Mouse (Mus musculus) limb, embryonic 15.5 days (tissue): ENCODE data around the gene Srxn1. TPM values are rescaled to one million over a fixed set of nuclear protein-coding genes. Genes with fewer than 3 reads are reported as not detected.

Source experiments
- ATAC-seq: fragments of 200-750 bp; cut with Nextera tagmentation; 2 replicates; pipeline ENCODE4 v1.8.0; 2017; ENCODE audit warnings: low read depth, moderate TSS enrichment; ENCODE audit not compliant: insufficient number of reproducible peaks, low FRiP score, low TSS enrichment
- H3K27ac ChIP-seq: fragments of 300-500 bp; sonication (generic); 2 replicates; pipeline ENCODE4 v1.5.1; 2015; ENCODE audit warnings: moderate library complexity, mild to moderate bottlenecking, inconsistent platforms
- H3K27me3 ChIP-seq: fragments of 300-500 bp; sonication (generic); 2 replicates; pipeline ENCODE4 v1.6.1; 2015; ENCODE audit warnings: inconsistent platforms
- H3K36me3 ChIP-seq: fragments of 300-500 bp; sonication (generic); 2 replicates; pipeline ENCODE4 v1.6.1; 2015; ENCODE audit warnings: inconsistent platforms
- H3K4me1 ChIP-seq: fragments of 300-500 bp; sonication (generic); 2 replicates; pipeline ENCODE4 v1.6.1; 2015; ENCODE audit warnings: inconsistent platforms
- H3K4me2 ChIP-seq: fragments of 300-500 bp; sonication (generic); 2 replicates; pipeline ENCODE4 v1.6.1; 2015; ENCODE audit warnings: mild to moderate bottlenecking, inconsistent platforms
- H3K4me3 ChIP-seq: fragments of 300-500 bp; sonication (generic); 2 replicates; pipeline ENCODE4 v1.5.1; 2015; ENCODE audit warnings: mild to moderate bottlenecking, inconsistent platforms
- H3K9ac ChIP-seq: fragments of 300-500 bp; sonication (generic); 2 replicates; pipeline ENCODE4 v1.6.1; 2015; ENCODE audit warnings: inconsistent platforms
- H3K9me3 ChIP-seq: fragments of 300-500 bp; sonication (generic); 2 replicates; pipeline ENCODE4 v1.6.1; 2016; ENCODE audit warnings: inconsistent platforms
- WGBS: fragments of 180-500 bp; shearing (Covaris S2); methylation state at CpG from one replicate; pipeline ENCODE4 v1.1.7; 2015; 5-methylcytosine and 5-hydroxymethylcytosine counted together
- polyA plus RNA-seq: library from polyadenylated mRNA; unstranded; fragments of >200 nt; fragmentation: Nextera tagmentation; extraction: Ambion mirVana; gene quantifications from 2 replicates; pipeline ENCODE4 v1.2.1, GENCODE M21; 2015

The Srxn1 gene
- polyA plus RNA-seq, 1 experiment from 2014 or later: 11.3 TPM

DNA sequence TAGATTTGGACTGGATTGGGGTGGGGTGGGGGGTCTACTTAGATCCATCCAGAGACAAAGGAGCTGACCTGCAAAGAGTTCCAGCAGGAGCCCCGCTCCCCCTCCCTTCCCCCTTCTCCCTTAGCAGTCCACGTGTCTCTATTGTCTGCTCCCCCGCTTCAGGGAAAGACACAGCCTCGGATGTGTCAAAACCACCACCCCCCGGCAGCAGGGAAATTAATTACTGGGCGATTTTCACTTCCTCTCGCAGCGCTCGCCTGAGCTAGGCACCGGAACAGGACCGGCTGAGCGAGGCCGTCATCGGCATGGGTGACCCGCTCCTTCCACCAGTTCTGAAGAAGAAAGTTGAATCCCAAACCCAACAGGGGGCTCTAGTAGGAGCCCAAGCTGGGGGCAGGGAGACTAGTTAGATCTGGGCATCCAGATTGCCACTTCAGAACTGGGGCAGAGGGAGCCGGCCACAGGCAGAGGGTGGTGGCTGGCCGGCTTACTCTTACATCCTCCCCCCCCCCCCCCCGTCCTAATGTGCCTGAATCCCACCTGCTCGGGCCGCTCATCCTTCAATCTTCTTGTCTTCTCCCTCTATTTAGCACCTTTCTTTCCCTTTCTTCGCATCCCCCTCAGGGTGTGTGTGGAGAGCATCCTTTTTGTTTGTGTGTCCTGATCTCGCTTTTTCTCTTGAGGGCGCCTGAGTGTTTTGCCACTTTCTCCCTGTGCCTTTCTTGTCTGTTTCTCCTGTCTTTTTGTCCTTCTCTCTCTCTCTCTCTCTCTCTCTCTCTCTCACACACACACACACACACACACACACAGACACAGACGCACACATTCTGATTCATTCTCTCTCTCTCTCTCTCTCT is 24.4 kb upstream of the Srxn1 start, which contains the start of gene Scrt2:
TSS of gene Scrt2 (plus strand) at position 845 of the 857 bp plus-strand sequence.
- Histone ChIP-seq H3K36me3 (no peaks in the 10 kb centered on the region), H3K4me3 (peak within 1 kb of the TSS; percentile 32), H3K4me1 (peaks cover 20% of the 10 kb centered on the region), H3K9ac (no peak within 1 kb of the TSS), H3K9me3 (no peaks in the 10 kb centered on the region), H3K4me2 (peak within 1 kb of the TSS; percentile 68), H3K27me3 (peaks cover 88% of the 10 kb centered on the region), H3K27ac (no peak within 1 kb of the TSS)
- ATAC-seq: no peak
- 1% methylated on average over 24 of the region's 24 CpGs for WGBS

DNA sequence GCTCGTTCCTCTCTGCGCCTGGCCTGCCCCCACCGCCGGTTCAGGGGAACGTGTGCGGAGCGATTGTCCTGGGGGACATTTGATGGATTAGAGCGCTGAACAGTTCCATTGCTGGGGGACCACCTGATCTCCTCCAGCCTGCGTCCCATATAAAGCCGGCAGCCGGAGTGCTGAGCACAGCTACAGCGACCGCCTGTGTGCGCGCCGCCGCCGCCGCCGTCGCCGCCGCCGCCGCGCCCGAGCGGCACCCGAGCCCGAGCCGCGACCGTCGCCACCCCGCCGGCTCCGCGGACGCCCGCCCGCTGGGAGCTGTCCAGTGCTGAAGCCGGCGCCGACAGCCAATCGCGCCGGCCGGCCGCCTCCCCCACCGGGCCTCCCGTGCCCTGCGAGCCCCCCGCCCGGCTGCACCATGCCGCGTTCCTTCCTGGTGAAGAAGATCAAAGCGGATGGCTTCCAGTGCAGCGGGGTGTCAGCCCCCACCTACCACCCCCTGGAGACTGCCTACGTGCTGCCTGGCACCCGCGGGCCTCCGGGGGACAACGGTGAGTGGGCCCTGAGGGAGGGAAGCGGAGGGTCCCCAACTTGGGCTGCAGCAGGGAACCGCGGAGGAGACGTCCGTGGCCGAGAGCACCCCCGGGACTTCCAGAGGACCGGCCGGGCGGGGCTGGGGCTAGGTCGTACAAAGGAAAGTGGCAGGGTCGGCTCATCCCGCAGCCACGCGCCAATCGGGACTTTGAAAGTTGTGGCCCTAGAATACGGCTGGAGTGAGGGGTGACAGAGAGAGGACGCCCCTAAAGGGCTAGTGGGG is 23.5 kb upstream of the Srxn1 start:
- Histone ChIP-seq H3K4me1 (peaks cover 20% of the 10 kb centered on the region), H3K9ac (no peak overlapping the region), H3K9me3 (no peaks in the 10 kb centered on the region), H3K27ac (no peak overlapping the region), H3K27me3 (peaks cover 84% of the 10 kb centered on the region), H3K36me3 (no peaks in the 10 kb centered on the region), H3K4me3 (peak overlapping the region; percentile 32), H3K4me2 (peak overlapping the region; percentile 68)
- ATAC-seq: peak; percentile 71
- WGBS: under 1% methylated on average over 72 of the region's 81 CpGs

DNA sequence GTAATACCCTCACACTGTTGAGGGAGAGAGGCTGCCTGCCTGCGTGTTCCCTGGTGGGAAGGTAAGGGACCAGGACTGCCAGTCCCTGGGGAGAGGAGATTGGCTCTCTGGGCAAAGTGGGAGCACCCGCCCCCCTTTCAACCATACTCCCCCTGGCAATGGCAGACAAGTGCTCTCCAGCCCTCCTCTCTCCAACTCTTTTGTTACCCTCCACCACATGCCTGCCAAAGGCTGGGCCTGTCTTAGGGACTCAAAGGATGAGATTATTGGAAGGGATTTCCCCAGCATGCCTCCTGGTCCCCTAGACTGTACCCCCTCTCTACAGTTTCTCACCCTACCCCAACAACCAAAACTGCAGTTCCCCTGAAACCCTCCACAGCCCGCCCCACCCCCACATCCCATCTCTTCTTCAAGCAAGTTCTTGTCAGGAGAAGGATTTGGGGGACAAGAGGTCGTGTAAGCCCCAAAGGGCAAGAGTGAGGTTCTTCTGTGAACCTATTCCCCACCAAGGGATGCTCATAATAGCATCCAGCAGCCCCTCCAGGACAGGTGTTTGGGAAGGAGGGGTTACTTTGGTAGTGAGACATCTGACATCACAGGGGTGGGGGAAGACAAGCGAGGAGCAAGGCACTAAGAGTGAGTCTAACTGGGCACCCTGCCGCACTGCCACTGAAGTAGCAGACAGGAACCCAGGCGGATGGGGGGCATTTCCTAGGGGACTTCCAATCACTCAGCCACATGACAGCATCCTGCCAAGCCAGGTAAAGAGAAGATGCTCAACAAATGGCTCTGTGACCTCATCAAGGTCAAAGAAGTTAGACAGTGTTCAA is 22.6 kb upstream of the Srxn1 start:
- ATAC-seq: 0 out of 2 replicates have a peak, but pooled peaks have one; percentile 4
- H3K4me1 ChIP-seq: peaks cover 20% of the 10 kb centered on the region
- no peaks in the 10 kb centered on the region for H3K36me3 ChIP-seq
- no peak overlapping the region for H3K27ac ChIP-seq
- H3K4me3 ChIP-seq: no peak overlapping the region; the same call in 1 of the 2 replicates
- H3K27me3 ChIP-seq: peaks cover 81% of the 10 kb centered on the region
- H3K4me2 ChIP-seq: peak overlapping the region; percentile 68; the same call in 1 of the 2 replicates
- H3K9ac ChIP-seq: no peak overlapping the region
- H3K9me3 ChIP-seq: no peaks in the 10 kb centered on the region
- 16% methylated on average over 7 of the region's 7 CpGs for WGBS

DNA sequence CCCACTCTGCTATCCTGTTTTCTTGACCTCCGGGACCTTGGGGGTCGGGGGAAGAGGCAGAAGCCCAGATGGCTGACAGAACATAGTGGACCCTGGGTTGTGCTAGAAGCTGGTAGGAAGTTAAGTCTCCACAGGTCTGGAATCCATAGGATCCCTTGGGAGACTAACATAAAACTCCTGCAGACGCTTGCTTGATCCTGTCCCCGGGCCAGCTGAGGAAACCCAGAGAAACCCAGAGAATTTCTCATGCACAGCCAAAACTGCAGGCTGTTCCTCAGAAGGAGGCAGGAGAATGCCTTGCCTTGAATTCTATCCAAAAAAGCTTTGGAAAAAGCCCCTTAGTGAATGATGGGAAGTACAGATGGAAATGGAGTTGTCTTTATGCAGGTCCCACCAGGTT is 21.9 kb upstream of the Srxn1 start:
- H3K27me3 ChIP-seq: peaks cover 78% of the 10 kb centered on the region

DNA sequence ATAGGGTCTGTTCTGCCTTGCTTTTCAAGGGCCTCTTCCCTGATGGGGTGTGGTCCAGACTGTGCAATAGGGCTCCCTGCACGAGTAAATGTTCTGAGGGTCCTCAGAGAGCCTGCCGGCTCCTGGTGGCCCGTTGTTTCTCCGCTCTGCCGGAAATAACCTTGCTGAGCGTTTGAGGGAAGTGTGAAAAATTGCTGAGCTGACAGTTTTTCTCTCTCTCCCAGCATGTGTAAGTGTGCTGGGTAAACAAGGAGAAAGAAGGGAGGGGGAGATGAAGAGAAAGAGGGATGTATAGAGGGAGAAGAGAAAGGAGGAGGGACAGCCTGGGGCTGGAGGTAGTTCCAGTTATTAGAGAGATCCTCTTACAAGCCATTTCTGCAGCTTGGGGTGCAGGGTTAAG is 21.0 kb upstream of the Srxn1 start:
- 54% methylated on average over 6 of the region's 6 CpGs for WGBS
- Histone ChIP-seq H3K9me3 (no peaks in the 10 kb centered on the region), H3K4me1 (peaks cover 20% of the 10 kb centered on the region), H3K4me3 (no peak overlapping the region), H3K4me2 (no peak overlapping the region), H3K27me3 (peaks cover 77% of the 10 kb centered on the region), H3K9ac (no peak overlapping the region), H3K27ac (no peak overlapping the region), H3K36me3 (no peaks in the 10 kb centered on the region)
- ATAC-seq: no peak

More for the DNA sequence above, 21.9 kb upstream of the Srxn1 start:
- no peak overlapping the region for H3K27ac ChIP-seq
- ATAC-seq: no peak
- 59% methylated on average over 4 of the region's 4 CpGs for WGBS
- no peaks in the 10 kb centered on the region for H3K9me3 ChIP-seq
- no peak overlapping the region for H3K4me2 ChIP-seq
- H3K36me3 ChIP-seq: no peaks in the 10 kb centered on the region
- H3K4me3 ChIP-seq: no peak overlapping the region
- H3K4me1 ChIP-seq: peaks cover 20% of the 10 kb centered on the region
- H3K9ac ChIP-seq: no peak overlapping the region

DNA sequence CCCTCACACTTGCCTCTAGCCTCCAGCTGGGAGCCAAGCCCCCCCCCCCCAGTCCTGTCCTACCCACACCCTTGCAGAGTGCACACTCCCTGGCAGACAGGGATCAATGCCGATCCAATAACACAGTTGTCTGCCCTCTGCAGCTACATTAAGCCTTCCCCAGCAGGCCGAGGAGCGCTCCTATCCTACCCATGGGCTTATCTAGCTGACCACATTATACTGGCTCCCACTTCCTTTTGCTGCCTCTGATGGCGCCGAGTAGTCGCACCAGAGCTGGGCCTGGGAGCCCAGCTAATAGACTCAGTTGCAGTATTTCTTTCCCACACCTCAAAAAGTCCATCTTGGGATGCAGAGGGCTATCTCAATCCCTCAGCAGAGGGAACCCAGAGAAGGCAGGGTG is 19.9 kb upstream of the Srxn1 start:
- WGBS: 86% methylated on average over 6 of the region's 6 CpGs
- H3K9me3 ChIP-seq: no peaks in the 10 kb centered on the region

DNA sequence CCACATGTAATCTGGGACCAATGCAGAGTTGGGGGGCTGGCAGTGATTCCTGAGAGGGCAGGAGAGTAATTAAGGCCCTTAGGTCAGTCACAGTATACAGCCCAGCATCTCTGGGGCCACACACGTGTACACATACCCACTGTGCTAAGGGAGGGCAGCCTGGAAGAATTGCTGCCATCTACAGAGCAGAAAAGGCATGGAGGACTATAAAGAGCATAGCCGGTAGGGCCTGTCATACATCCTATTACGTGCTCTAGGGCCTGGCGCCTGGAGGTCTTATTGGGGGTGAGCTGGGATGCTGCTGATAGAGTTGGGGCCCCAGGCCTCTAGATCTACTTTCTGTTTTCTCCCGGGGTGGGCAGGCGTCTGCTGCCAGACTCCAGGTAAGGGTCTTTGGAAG is 18.9 kb upstream of the Srxn1 start:
- no peaks in the 10 kb centered on the region for H3K9me3 ChIP-seq
- peaks cover 11% of the 10 kb centered on the region for H3K4me1 ChIP-seq
- no peak for ATAC-seq
- H3K4me2 ChIP-seq: no peak overlapping the region
- peaks cover 77% of the 10 kb centered on the region for H3K27me3 ChIP-seq
- 67% methylated on average over 6 of the region's 6 CpGs for WGBS
- H3K36me3 ChIP-seq: no peaks in the 10 kb centered on the region
- no peak overlapping the region for H3K27ac ChIP-seq
- no peak overlapping the region for H3K4me3 ChIP-seq
- no peak overlapping the region for H3K9ac ChIP-seq

More for the DNA sequence above, 19.9 kb upstream of the Srxn1 start:
- Histone ChIP-seq H3K9ac (no peak overlapping the region), H3K4me3 (no peak overlapping the region), H3K27me3 (peaks cover 77% of the 10 kb centered on the region), H3K36me3 (no peaks in the 10 kb centered on the region), H3K4me2 (no peak overlapping the region), H3K27ac (no peak overlapping the region), H3K4me1 (peaks cover 19% of the 10 kb centered on the region)
- no peak for ATAC-seq

DNA sequence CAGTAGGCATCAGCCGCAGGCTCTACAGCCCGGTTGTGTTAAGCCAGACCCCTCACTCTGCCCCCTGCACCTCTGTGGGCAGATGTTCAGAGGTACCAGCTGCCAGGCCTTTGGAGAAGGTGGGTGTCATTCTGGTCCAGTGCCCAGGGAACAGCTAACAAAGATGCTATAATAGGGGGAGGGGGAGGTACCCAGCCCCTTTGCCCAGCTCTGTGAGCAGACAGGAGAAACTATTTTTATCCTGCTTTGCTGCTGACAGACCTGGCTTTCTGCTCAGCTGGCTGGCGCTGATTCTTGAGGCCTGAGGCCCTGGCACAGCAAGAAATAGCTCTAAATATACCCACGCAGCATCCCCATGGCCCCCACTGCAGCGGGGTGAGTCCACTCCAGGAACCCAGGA is 18.2 kb upstream of the Srxn1 start:
- peaks cover 77% of the 10 kb centered on the region for H3K27me3 ChIP-seq
- no peaks in the 10 kb centered on the region for H3K36me3 ChIP-seq
- ATAC-seq: no peak
- H3K4me3 ChIP-seq: no peak overlapping the region
- no peak overlapping the region for H3K9ac ChIP-seq
- no peak overlapping the region for H3K27ac ChIP-seq
- H3K4me2 ChIP-seq: no peak overlapping the region
- peaks cover 4% of the 10 kb centered on the region for H3K4me1 ChIP-seq
- H3K9me3 ChIP-seq: no peaks in the 10 kb centered on the region
- 79% methylated on average over 5 of the region's 5 CpGs for WGBS

DNA sequence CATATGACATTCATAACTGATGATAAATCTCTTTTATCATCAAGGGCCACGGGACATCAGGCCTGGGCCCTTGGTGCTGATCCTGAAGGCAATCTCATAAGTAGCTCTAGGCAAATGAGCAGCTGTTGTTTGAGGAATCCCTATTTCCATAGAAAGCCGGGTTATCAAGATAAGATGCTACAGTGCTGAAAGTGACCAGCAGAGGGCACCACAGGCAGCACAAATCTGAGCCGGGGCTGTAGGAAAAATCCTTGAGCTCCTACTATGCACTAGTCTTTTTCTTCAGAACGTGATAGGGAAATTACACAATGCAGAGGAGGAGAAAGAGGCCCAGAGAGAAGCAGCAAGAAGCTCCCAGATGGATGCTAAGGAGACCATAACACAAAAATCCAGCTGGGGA is 16.2 kb upstream of the Srxn1 start:
- no peak for ATAC-seq
- no peaks in the 10 kb centered on the region for H3K9me3 ChIP-seq
- WGBS: 10% methylated on average over 4 of the region's 4 CpGs
- no peak overlapping the region for H3K4me3 ChIP-seq
- H3K4me1 ChIP-seq: peaks cover 11% of the 10 kb centered on the region
- H3K27me3 ChIP-seq: peaks cover 77% of the 10 kb centered on the region
- no peak overlapping the region for H3K4me2 ChIP-seq
- H3K27ac ChIP-seq: no peak overlapping the region
- H3K9ac ChIP-seq: no peak overlapping the region
- no peaks in the 10 kb centered on the region for H3K36me3 ChIP-seq

DNA sequence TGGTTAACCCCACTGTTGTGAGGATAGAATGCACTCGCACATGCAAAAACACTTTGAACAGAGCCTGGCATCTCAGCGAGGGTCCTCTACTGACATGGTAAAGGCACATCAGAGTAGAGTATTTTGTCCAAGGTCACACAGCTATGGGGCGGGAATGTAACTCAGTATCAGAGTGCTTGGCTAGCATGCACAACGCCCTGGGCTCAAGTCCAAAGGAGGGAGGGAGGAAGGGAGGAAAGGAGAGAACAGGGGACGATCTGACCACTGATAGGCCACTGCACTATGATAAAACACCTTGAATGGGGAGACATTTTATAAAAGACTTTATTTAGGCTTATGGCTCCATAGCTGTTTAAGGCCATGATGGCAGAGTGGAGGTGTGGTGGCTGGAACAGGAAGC is 15.7 kb upstream of the Srxn1 start:
- 86% methylated on average over 5 of the region's 5 CpGs for WGBS
- Histone ChIP-seq H3K4me3 (no peak overlapping the region), H3K9me3 (no peaks in the 10 kb centered on the region), H3K27ac (no peak overlapping the region), H3K36me3 (no peaks in the 10 kb centered on the region), H3K9ac (no peak overlapping the region), H3K4me2 (no peak overlapping the region), H3K4me1 (peaks cover 11% of the 10 kb centered on the region), H3K27me3 (peaks cover 77% of the 10 kb centered on the region)
- ATAC-seq: no peak

DNA sequence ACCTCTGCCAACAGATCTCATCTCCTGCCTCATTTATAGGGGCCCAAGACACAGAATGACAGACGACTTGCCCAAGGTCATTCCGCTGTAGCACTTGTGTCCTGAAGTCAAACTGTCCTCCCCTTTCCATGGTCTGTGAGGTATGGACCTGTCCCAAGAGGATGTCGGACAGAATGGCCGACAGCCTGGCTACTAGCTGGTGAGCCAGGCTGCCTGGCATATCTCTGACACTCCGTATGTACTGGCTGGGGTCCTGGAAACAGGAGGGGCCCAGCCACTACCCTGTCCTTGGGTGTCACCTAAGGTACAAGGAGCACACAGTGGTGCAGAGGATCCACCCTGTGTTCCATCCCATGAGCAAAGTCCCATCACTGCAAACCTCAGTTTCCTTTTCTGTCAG is 14.8 kb upstream of the Srxn1 start:
- no peak overlapping the region for H3K4me2 ChIP-seq
- peaks cover 78% of the 10 kb centered on the region for H3K27me3 ChIP-seq
- H3K27ac ChIP-seq: no peak overlapping the region
- H3K4me1 ChIP-seq: peaks cover 19% of the 10 kb centered on the region
- ATAC-seq: no peak
- no peak overlapping the region for H3K9ac ChIP-seq
- H3K9me3 ChIP-seq: no peaks in the 10 kb centered on the region
- WGBS: 87% methylated on average over 5 of the region's 5 CpGs
- H3K36me3 ChIP-seq: no peaks in the 10 kb centered on the region
- H3K4me3 ChIP-seq: no peak overlapping the region
